Mouse (Mus musculus) macrophage (primary cell): ENCODE measurements around the gene Kirrel2. TPM values are rescaled to one million over a fixed set of nuclear protein-coding genes. Genes with fewer than 3 reads are reported as not detected.

Source experiments
- H3K27ac ChIP-seq: fragments of 350-480 bp; formaldehyde crosslinking; 2 replicates; pipeline ENCODE4 v1.9.0; 2021
- H3K36me3 ChIP-seq: fragments of 350-480 bp; formaldehyde crosslinking; 2 replicates; pipeline ENCODE4 v1.9.0; 2021; ENCODE audit errors: inconsistent target
- H3K4me3 ChIP-seq: fragments of 350-480 bp; formaldehyde crosslinking; 2 replicates; pipeline ENCODE4 v1.9.0; 2021; ENCODE audit errors: inconsistent target
- H3K79me2 ChIP-seq: fragments of 350-480 bp; formaldehyde crosslinking; 2 replicates; pipeline ENCODE4 v1.9.0; 2021; ENCODE audit errors: inconsistent target
- WGBS: methylation state at CpG from one replicate; pipeline ENCODE4 v1.1.7; 2026; ENCODE audit warnings: inconsistent platforms; ENCODE audit not compliant: missing documents; 5-methylcytosine and 5-hydroxymethylcytosine counted together
- polyA plus RNA-seq: library from polyadenylated mRNA; stranded (reverse); fragments of 250-400 nt; gene quantifications from 3 replicates; pipeline ENCODE4 v1.2.4, GENCODE M21; 2018; ENCODE audit warnings: inconsistent platforms

Gene Kirrel2
- polyA plus RNA-seq, 1 experiment from 2014 or later, result not detected

- peak overlapping the region; percentile 98 for H3K27ac ChIP-seq
- no peaks in the 10 kb centered on the region for H3K36me3 ChIP-seq
- peak overlapping the region; percentile 79; the same call in 1 of the 2 replicates for H3K4me3 ChIP-seq
- WGBS, result 0% methylated on average over 4 of the region's 4 CpGs
- H3K79me2 ChIP-seq, result peaks cover 45% of the 10 kb centered on the region
These were observed 44.7 kb downstream of the Kirrel2 start for GRCm38 (mm10) chr7:30412735-30413147.

- WGBS, result 54% methylated on average over 3 of the region's 3 CpGs
- Histone ChIP-seq H3K36me3 (no peaks in the 10 kb centered on the region), H3K4me3 (no peak overlapping the region), H3K79me2 (peaks cover 28% of the 10 kb centered on the region), H3K27ac (peak overlapping the region; percentile 98; the same call in 1 of the 2 replicates)
These were observed 46.5 kb downstream of the Kirrel2 start for GRCm38 (mm10) chr7:30411023-30411422.

GRCm38 (mm10) chr7:30409789-30410188 lies 47.7 kb downstream of the Kirrel2 start:
- 77% methylated on average over 2 of the region's 2 CpGs for whole genome bisulfite sequencing
- Histone ChIP-seq H3K4me3 (no peak overlapping the region), H3K27ac (no peak overlapping the region), H3K79me2 (peaks cover 15% of the 10 kb centered on the region), H3K36me3 (no peaks in the 10 kb centered on the region)

- Histone ChIP-seq H3K79me2 (peaks cover 4% of the 10 kb centered on the region), H3K4me3 (no peak overlapping the region), H3K27ac (no peak overlapping the region), H3K36me3 (no peaks in the 10 kb centered on the region)
- 100% methylated on average over 3 of the region's 3 CpGs for WGBS
These were observed 48.9 kb downstream of the Kirrel2 start for GRCm38 (mm10) chr7:30408639-30409038.

- WGBS, result 42% methylated on average over 4 of the region's 4 CpGs
- Histone ChIP-seq H3K79me2 (no peaks in the 10 kb centered on the region), H3K36me3 (no peaks in the 10 kb centered on the region), H3K27ac (no peak overlapping the region), H3K4me3 (no peak overlapping the region)
These were observed 55.1 kb downstream of the Kirrel2 start for GRCm38 (mm10) chr7:30402343-30402742.

GRCm38 (mm10) chr7:30399671-30400070 lies 57.8 kb downstream of the Kirrel2 start:
- Histone ChIP-seq H3K4me3 (no peak overlapping the region), H3K79me2 (no peaks in the 10 kb centered on the region), H3K36me3 (no peaks in the 10 kb centered on the region), H3K27ac (no peak overlapping the region)
- 98% methylated on average over 7 of the region's 7 CpGs for WGBS

Other genes starting within 250 kb of the Kirrel2 start
- gene Polr2i, start 225.7 kb downstream of the Kirrel2 start, polyA plus RNA-seq, result 34.2 to 47.5 TPM (median 41.3 TPM) in 3 replicates
- gene Tbcb, start 225.4 kb downstream of the Kirrel2 start, polyA plus RNA-seq, result 57.6 to 136 TPM (median 89.3 TPM) in 3 replicates
- gene Ovol3, start 222.0 kb downstream of the Kirrel2 start, polyA plus RNA-seq, result not detected in 3 replicates
- gene Thap8, start 177.6 kb downstream of the Kirrel2 start, polyA plus RNA-seq, result 0.34 to 0.72 TPM in 2 of 3 replicates, not detected in the other
- 10.4 to 24.4 TPM (median 15.1 TPM) in 3 replicates for gene Wdr62, start 177.3 kb downstream of the Kirrel2 start, polyA plus RNA-seq
- gene Clip3, start 166.0 kb downstream of the Kirrel2 start, polyA plus RNA-seq, result 0.07 to 0.59 TPM in 2 of 3 replicates, not detected in the other
- gene Alkbh6, start 149.0 kb downstream of the Kirrel2 start, polyA plus RNA-seq, result 16.1 to 25.9 TPM (median 25.1 TPM) in 3 replicates
- gene Syne4, start 142.9 kb downstream of the Kirrel2 start, polyA plus RNA-seq, result 0.30 to 0.82 TPM (median 0.74 TPM) in 3 replicates
- gene E130208F15Rik, start 135.9 kb downstream of the Kirrel2 start, polyA plus RNA-seq, result 0.33 to 0.57 TPM (median 0.33 TPM) in 3 replicates
- 4.6 to 6.7 TPM (median 5.0 TPM) in 3 replicates for gene Sdhaf1, start 133.8 kb downstream of the Kirrel2 start, polyA plus RNA-seq
- 0.07 TPM in 1 of 3 replicates, not detected in the others for gene Lrfn3, start 94.9 kb downstream of the Kirrel2 start, polyA plus RNA-seq
- gene Tyrobp, start 43.9 kb downstream of the Kirrel2 start, polyA plus RNA-seq, result 2,505 to 4,301 TPM (median 3,819 TPM) in 3 replicates
- gene Hcst, start 37.8 kb downstream of the Kirrel2 start, polyA plus RNA-seq, result 9.3 to 40.5 TPM (median 34.0 TPM) in 3 replicates
- 3.2 to 8.3 TPM (median 6.3 TPM) in 3 replicates for gene Nfkbid, start 36.0 kb downstream of the Kirrel2 start, polyA plus RNA-seq
- gene Aplp1, start 12.2 kb downstream of the Kirrel2 start, polyA plus RNA-seq, result 0.67 to 1.3 TPM (median 0.75 TPM) in 3 replicates
- not detected in 3 replicates for gene Nphs1, start 625 bp upstream of the Kirrel2 start, polyA plus RNA-seq
- gene Prodh2, start 35.9 kb upstream of the Kirrel2 start, polyA plus RNA-seq, result not detected in 3 replicates
- gene Arhgap33, start 77.4 kb upstream of the Kirrel2 start, polyA plus RNA-seq, result 0.09 to 0.30 TPM (median 0.16 TPM) in 3 replicates
- gene Hspb6, start 94.5 kb upstream of the Kirrel2 start, polyA plus RNA-seq, result 3.0 to 7.5 TPM (median 3.9 TPM) in 3 replicates
- 1.8 to 5.6 TPM (median 2.0 TPM) in 3 replicates for gene Proser3, start 94.6 kb upstream of the Kirrel2 start, polyA plus RNA-seq
- gene Lin37, start 102.1 kb upstream of the Kirrel2 start, polyA plus RNA-seq, result 18.0 to 27.7 TPM (median 25.4 TPM) in 3 replicates
- gene U2af1l4, start 105.6 kb upstream of the Kirrel2 start, polyA plus RNA-seq, result 61.4 to 79.9 TPM (median 65.3 TPM) in 3 replicates
- gene Gm49396, start 105.7 kb upstream of the Kirrel2 start, polyA plus RNA-seq, result 0.69 to 3.4 TPM (median 0.84 TPM) in 3 replicates
- gene Psenen, start 105.9 kb upstream of the Kirrel2 start, polyA plus RNA-seq, result 123 to 220 TPM (median 157 TPM) in 3 replicates
- gene Igflr1, start 107.7 kb upstream of the Kirrel2 start, polyA plus RNA-seq, result 0.68 TPM in 1 of 3 replicates, not detected in the others
- 13.9 to 35.4 TPM (median 16.1 TPM) in 3 replicates for gene Kmt2b, start 131.0 kb upstream of the Kirrel2 start, polyA plus RNA-seq
- gene Zbtb32, start 141.2 kb upstream of the Kirrel2 start, polyA plus RNA-seq, result 0.14 TPM in 1 of 3 replicates, not detected in the others
- gene Upk1a, start 155.2 kb upstream of the Kirrel2 start, polyA plus RNA-seq, result 0.46 TPM in 1 of 3 replicates, not detected in the others
- 333 to 597 TPM (median 504 TPM) in 3 replicates for gene Cox6b1, start 168.5 kb upstream of the Kirrel2 start, polyA plus RNA-seq
- gene Etv2, start 178.2 kb upstream of the Kirrel2 start, polyA plus RNA-seq, result not detected in 3 replicates
- 49.7 to 73.5 TPM (median 66.3 TPM) in 3 replicates for gene Rbm42, start 192.6 kb upstream of the Kirrel2 start, polyA plus RNA-seq
- gene Haus5, start 207.3 kb upstream of the Kirrel2 start, polyA plus RNA-seq, result 4.8 to 11.7 TPM (median 6.3 TPM) in 3 replicates
- gene Pmis2, start 213.9 kb upstream of the Kirrel2 start, polyA plus RNA-seq, result not detected in 3 replicates
- not detected in 3 replicates for gene 2200002J24Rik, start 241.2 kb upstream of the Kirrel2 start, polyA plus RNA-seq